Mouse (Mus musculus) stomach, embryonic 14.5 days (tissue): ENCODE measurements around the gene Kcnq5. TPM values are rescaled to one million over a fixed set of nuclear protein-coding genes. Genes with fewer than 3 reads are reported as not detected.

ENCODE experiments used
- ATAC-seq: fragments of 200-750 bp; cut with Nextera tagmentation; 2 replicates; pipeline ENCODE4 v1.8.0; 2017; ENCODE audit warnings: low read depth, moderate TSS enrichment; ENCODE audit not compliant: insufficient number of reproducible peaks, insufficient read depth, low FRiP score
- H3K27ac ChIP-seq: fragments of 300-500 bp; sonication (generic); 2 replicates; pipeline ENCODE4 v1.5.1; 2014; ENCODE audit warnings: mild to moderate bottlenecking, low read length, moderate library complexity, mixed read lengths
- H3K27me3 ChIP-seq: fragments of 300-500 bp; sonication (generic); 2 replicates; pipeline ENCODE4 v1.6.1; 2014; ENCODE audit warnings: low read length, control low read depth, mixed read lengths; ENCODE audit not compliant: control insufficient read depth, insufficient read depth
- H3K36me3 ChIP-seq: fragments of 300-500 bp; sonication (generic); 2 replicates; pipeline ENCODE4 v1.6.1; 2014; ENCODE audit warnings: mild to moderate bottlenecking, control low read depth, low read length, moderate library complexity, mixed read lengths; ENCODE audit not compliant: control insufficient read depth, insufficient read depth
- H3K4me1 ChIP-seq: fragments of 300-500 bp; sonication (generic); 2 replicates; pipeline ENCODE4 v1.6.1; 2014; ENCODE audit warnings: low read length, control low read depth, mixed read lengths; ENCODE audit not compliant: control insufficient read depth, insufficient read depth
- H3K4me2 ChIP-seq: fragments of 300-500 bp; sonication (generic); replicated peaks from 2 replicates; pipeline ENCODE4 v1.6.1; 2014; ENCODE audit warnings: low read depth, low read length, control low read depth
- H3K4me3 ChIP-seq: fragments of 300-500 bp; sonication (generic); 2 replicates; pipeline ENCODE4 v1.5.1; 2014; ENCODE audit warnings: low read depth, low read length, control low read depth
- H3K9ac ChIP-seq: fragments of 300-500 bp; sonication (generic); replicated peaks from 2 replicates; pipeline ENCODE4 v1.6.1; 2014; ENCODE audit warnings: low read depth, mild to moderate bottlenecking, control low read depth, low read length, moderate library complexity, mixed read lengths
- H3K9me3 ChIP-seq: fragments of 300-500 bp; sonication (generic); 2 replicates; pipeline ENCODE4 v1.6.1; 2016; ENCODE audit warnings: low read depth, low read length, control low read depth; ENCODE audit not compliant: control insufficient read depth
- WGBS: fragments of 180-500 bp; shearing (Covaris S2); extraction: QIAGEN DNeasy Blood & Tissue Kit; methylation state at CpG from one replicate; pipeline ENCODE4 v1.1.7; 2014; 5-methylcytosine and 5-hydroxymethylcytosine counted together
- polyA plus RNA-seq: library from polyadenylated mRNA; unstranded; fragments of >200 nt; fragmentation: Nextera tagmentation; extraction: Ambion mirVana; gene quantifications from 2 replicates; pipeline ENCODE4 v1.2.1, GENCODE M21; 2014

Gene Kcnq5
- polyA plus RNA-seq, 1 experiment from 2014 or later: 3.0 TPM

DNA sequence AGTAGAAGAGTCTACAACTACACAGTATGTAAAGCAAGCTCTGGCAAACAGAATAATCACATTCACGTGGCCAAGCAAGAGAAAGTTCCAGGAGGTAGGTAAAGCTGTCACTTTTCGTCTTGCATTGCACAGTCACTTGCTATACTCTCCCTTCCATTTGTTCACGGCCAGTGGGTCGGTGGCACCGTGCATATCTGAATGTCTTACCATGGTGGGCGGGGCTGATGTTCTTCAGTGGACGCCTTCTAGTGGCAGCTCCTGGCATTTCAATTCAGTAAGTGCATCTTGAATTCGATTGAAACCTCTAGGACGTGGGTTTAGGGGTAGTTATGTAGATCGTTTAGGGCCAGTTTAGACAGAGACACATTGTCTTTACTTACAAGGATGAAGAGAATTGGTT, 439.7 kb downstream of the Kcnq5 start:
- Histone ChIP-seq H3K27ac (no peak overlapping the region), H3K9ac (no peak overlapping the region), H3K27me3 (no peaks in the 10 kb centered on the region), H3K4me3 (no peak overlapping the region), H3K4me2 (no peak overlapping the region), H3K4me1 (no peaks in the 10 kb centered on the region), H3K36me3 (no peaks in the 10 kb centered on the region), H3K9me3 (no peaks in the 10 kb centered on the region)
- ATAC-seq: no peak
- WGBS: 83% methylated on average over 10 of the region's 10 CpGs

DNA sequence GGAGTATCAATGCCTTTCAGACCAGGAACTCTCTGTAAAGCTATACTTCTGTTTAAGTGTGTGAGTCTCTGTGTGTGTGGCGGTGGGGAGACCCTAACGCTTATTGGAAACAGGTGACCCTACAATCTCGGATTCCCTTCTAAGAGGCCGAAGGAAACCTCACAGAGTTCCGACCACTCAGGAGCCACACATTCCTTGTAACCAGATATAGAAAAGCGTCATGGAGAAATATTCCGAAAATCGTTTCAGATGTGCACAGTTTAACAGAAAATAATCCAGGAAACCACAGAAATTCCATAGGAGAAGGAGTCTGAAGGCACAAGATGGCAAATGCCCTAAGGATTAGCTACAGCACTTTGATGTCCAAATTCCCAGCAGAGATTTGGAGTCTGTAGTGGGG, 440.3 kb downstream of the Kcnq5 start:
- Histone ChIP-seq H3K27ac (no peak overlapping the region), H3K9me3 (no peaks in the 10 kb centered on the region), H3K4me1 (no peaks in the 10 kb centered on the region), H3K27me3 (no peaks in the 10 kb centered on the region), H3K4me2 (no peak overlapping the region), H3K9ac (no peak overlapping the region), H3K4me3 (no peak overlapping the region), H3K36me3 (no peaks in the 10 kb centered on the region)
- WGBS: 83% methylated on average over 8 of the region's 8 CpGs
- no peak for ATAC-seq

DNA sequence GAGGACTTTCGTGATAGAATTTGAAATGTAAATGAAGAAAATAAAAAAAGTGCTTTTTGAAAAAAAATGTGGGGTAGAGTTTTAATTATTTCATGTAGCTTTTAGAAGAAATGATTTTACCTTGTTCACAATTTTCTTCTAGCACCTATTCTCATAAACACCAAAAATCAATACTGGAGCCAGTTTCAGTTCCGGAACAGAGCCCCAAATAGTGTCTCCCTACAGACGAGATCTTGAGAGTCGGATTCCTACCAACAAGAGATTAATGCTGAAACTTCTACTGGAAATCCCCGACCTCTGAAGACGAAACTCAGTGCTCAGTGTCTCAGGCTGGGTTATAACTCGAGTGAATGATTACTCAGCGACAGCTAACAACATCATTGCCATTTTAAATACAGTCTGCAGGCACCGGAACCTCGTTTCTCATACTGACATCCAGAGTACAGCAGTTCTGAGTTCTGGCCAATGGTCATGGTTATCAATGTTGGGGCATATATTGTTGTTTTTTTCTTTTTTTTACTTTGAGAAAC, 441.6 kb downstream of the Kcnq5 start:
- Histone ChIP-seq H3K9me3 (no peaks in the 10 kb centered on the region), H3K4me2 (no peak overlapping the region), H3K27ac (no peak overlapping the region), H3K9ac (no peak overlapping the region), H3K27me3 (no peaks in the 10 kb centered on the region), H3K36me3 (no peaks in the 10 kb centered on the region), H3K4me1 (no peaks in the 10 kb centered on the region), H3K4me3 (no peak overlapping the region)
- no peak for ATAC-seq
- 57% methylated on average over 10 of the region's 10 CpGs for WGBS

DNA sequence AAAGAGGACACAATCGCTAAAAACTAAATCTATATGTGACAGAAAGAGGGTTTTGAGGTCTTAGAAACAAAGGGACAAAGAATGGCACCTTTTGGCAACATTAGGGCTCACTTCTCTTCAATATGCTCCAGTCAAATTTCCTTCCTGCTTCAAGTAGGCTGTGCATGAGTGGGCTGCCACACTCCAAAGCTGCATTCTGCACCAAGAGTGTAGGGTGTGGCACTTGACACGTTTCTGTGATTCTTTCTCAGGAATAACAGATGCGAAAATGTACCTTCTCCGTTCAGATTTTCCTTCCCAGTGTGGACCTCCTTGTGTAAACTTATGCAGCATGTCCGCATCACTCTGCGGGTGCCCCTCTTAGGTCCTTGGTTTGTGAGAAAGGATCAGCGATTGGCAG, 455.1 kb downstream of the Kcnq5 start:
- Histone ChIP-seq H3K27ac (no peak overlapping the region), H3K4me2 (no peak overlapping the region), H3K9ac (no peak overlapping the region), H3K9me3 (no peaks in the 10 kb centered on the region), H3K4me3 (no peak overlapping the region), H3K36me3 (no peaks in the 10 kb centered on the region), H3K27me3 (no peaks in the 10 kb centered on the region), H3K4me1 (no peaks in the 10 kb centered on the region)
- no peak for ATAC-seq
- WGBS: 70% methylated on average over 7 of the region's 7 CpGs

DNA sequence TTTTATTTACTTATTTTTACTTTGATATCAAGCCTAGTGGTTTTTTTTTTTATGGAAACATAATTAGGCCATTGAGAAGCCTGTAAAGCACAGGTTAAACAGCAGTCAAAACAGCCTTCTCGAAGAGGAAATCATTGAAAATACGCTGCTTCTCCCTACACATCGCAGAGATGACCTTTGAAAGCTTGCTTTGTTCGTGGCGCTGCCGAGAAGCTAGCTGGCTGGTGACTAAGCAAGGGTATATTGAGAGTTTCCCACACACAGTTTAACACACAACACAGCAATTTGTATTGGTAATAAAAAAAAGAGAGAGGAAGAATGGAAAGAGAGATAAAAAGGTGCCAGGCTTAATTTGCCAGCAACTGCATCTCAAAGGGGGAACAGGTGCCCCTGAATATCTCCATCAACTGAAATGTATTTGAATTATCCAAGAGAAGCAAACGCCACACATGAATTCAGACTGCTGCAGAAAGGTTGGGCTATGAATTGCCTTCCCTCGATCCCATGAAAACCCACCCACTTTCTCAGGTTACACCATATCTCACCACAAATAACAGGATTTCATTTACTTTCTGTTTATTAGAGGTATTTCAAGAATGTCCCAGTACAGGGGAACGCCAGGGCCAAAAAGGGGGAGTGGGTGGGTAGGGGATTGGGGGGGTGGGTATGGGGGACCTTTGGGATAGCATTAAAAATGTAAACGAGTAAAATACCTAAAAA, 461.8 kb downstream of the Kcnq5 start:
- ATAC-seq: no peak
- Histone ChIP-seq H3K4me3 (no peak overlapping the region), H3K27ac (no peak overlapping the region), H3K27me3 (no peaks in the 10 kb centered on the region), H3K9me3 (no peaks in the 10 kb centered on the region), H3K4me1 (no peaks in the 10 kb centered on the region), H3K9ac (no peak overlapping the region), H3K36me3 (no peaks in the 10 kb centered on the region), H3K4me2 (no peak overlapping the region)
- WGBS: 16% methylated on average over 10 of the region's 10 CpGs

DNA sequence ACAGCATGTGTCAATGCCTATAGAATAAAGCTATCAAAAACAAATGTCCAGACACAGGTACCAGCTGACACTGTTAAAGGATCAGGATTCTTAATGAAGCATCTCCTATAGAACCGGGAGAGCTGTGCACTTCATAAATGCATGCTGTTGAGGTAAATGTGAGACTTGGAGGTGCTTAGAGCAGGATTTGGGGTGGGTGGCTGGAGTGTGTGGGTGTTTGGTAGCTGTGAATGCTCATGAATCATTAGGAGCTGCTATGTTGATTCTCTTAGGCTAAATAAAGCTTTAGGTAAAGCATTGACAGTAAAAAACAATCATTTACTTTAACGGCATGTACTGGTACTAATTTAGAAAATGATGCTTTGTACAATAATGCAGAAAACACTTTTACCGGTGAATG, 465.4 kb downstream of the Kcnq5 start:
- no peak overlapping the region for H3K9ac ChIP-seq
- H3K27me3 ChIP-seq: no peaks in the 10 kb centered on the region
- H3K4me3 ChIP-seq: no peak overlapping the region
- no peak overlapping the region for H3K27ac ChIP-seq
- WGBS: 86% methylated on average over 3 of the region's 3 CpGs
- H3K4me1 ChIP-seq: no peaks in the 10 kb centered on the region
- no peaks in the 10 kb centered on the region for H3K36me3 ChIP-seq
- ATAC-seq: no peak
- H3K9me3 ChIP-seq: no peaks in the 10 kb centered on the region
- no peak overlapping the region for H3K4me2 ChIP-seq

DNA sequence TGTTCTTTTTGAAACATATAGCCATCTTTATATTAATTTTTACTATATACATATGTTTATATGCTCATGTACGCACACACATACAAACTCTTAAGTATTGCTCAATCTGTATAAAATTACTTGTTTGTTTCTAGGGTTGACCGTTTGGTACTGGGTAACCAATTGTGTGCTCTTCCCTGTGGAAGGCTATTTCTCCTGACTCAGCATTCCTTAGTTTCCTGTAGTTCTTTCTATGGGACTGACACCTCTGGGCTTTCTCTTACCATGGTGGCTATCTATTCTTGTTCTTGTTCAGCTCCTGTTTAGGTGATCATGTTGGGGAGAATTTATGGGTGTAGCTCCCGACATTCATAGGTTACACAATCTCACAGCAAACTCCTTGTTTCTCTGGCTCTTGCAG, 473.1 kb downstream of the Kcnq5 start:
- no peak for ATAC-seq
- H3K9ac ChIP-seq: no peak overlapping the region
- H3K27ac ChIP-seq: no peak overlapping the region
- no peaks in the 10 kb centered on the region for H3K27me3 ChIP-seq
- H3K4me2 ChIP-seq: no peak overlapping the region
- no peaks in the 10 kb centered on the region for H3K36me3 ChIP-seq
- 81% methylated on average over 3 of the region's 3 CpGs for WGBS
- no peaks in the 10 kb centered on the region for H3K9me3 ChIP-seq
- no peaks in the 10 kb centered on the region for H3K4me1 ChIP-seq
- H3K4me3 ChIP-seq: no peak overlapping the region

DNA sequence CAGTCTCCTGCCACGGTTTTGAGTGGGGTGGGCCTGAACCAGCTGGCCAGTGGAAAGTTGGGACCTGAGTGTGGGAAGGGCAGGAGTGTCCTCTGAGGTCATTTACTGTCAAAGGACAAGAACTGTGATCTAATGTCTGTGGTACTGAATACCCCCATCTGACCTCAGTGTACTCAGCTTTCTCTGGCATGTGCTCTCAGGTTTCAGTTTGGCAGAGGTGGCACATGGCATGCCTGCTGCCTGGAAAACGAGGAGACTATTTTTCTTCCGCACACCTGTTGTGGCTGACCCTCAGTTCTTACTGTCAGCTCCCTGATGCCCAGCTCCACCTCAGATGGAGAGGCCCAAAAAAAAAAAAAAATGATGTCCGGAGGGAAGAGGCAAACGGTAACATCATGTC, 475.5 kb downstream of the Kcnq5 start:
- ATAC-seq: no peak
- Histone ChIP-seq H3K4me1 (no peaks in the 10 kb centered on the region), H3K27me3 (no peaks in the 10 kb centered on the region), H3K9ac (no peak overlapping the region), H3K27ac (no peak overlapping the region), H3K36me3 (no peaks in the 10 kb centered on the region), H3K4me3 (no peak overlapping the region), H3K9me3 (no peaks in the 10 kb centered on the region), H3K4me2 (no peak overlapping the region)
- WGBS: 32% methylated on average over 5 of the region's 5 CpGs

DNA sequence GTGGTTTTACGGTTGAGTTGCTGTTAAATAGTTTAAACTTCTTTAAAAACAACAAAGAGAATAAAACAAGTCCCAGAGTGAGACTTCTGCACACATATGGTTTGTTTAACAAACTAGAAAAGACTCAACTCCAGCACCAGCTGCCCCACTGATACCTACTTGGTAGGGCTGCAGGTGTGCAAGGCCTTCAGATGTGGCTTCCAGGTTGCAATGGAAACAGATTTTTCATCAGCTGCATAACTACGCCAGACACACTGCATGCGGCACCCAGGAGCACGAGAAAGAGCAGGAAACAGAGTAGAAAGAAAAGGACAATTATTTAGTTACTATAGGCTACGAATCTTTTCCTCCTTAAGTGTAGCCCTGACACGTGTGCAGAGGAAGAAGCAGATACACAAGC, 492.4 kb downstream of the Kcnq5 start:
- Histone ChIP-seq H3K27ac (no peak overlapping the region), H3K4me3 (no peak overlapping the region), H3K4me2 (no peak overlapping the region), H3K36me3 (no peaks in the 10 kb centered on the region), H3K9me3 (no peaks in the 10 kb centered on the region), H3K4me1 (no peaks in the 10 kb centered on the region), H3K27me3 (no peaks in the 10 kb centered on the region), H3K9ac (no peak overlapping the region)
- WGBS: 86% methylated on average over 6 of the region's 6 CpGs
- no peak for ATAC-seq
